Mouse (Mus musculus) spleen, postnatal 36 days (tissue): Measurements from ENCODE around the gene Zcchc4.
A peak's percentile ranks its signal among the peaks of the same experiment; 100 is the strongest.

ENCODE experiments used
- DNase-seq, 2 experiments: peaks; one replicate each; pipeline ENCODE4 v3.0.0; 2022; ENCODE audit warnings: low spot score in 2 of 2, mixed read lengths in 1 of 2

Zcchc4 gene

DNA sequence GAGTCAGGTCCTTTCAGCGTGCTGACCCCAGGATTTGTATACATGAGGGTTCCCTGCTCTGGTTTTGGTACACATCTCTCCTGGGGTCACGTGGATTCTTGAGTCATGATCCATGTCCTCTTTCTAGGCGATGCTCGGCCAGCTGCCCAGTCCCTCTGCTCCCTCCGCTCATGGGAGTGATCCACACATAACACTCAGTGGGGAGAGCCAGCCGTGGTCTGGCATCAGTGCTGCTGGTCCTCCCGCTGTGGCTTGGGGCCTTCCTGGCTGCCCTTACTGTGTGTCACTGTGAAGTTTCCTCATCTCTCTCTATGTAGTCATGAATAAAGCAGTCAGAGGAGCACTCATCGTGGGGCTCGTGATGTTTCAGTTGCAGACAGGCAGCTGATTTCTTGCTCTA is 18.9 kb downstream of the Zcchc4 start:
- DNase-seq = no peak

DNA sequence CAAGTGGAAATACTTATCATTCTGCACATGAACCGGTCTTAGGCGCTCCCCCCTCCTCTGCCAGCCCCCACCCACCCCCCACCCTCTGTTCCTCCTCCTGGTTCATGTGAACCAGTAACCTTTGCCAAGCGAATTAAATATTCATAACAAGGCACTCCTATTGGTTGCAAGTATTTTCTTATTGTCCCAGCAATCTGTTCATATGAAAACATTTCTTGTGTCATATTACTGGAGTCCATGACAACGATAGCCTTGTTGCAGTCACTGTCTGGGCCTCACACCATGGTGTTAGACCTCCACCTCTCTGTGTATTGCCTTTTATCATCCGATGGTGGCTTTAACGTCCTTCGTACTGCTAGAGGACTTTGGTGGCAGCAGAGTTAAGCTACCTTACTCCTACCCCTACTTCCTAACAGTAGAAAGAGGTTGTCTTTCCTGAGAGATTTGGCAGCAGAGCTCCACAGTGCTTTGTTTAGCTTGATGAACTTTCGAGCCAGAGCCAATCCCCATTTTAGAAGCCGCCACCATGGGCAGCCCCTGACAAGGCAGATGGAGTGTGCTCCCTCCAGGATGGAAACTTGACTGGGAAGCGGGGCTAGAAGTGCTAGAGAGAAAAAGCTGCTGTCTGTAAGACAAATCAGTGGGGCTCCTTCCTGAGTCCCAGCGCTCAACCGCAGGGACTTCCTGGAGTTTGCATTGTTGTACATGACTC is 24.2 kb downstream of the Zcchc4 start:
- DNase-seq = no peak

DNA sequence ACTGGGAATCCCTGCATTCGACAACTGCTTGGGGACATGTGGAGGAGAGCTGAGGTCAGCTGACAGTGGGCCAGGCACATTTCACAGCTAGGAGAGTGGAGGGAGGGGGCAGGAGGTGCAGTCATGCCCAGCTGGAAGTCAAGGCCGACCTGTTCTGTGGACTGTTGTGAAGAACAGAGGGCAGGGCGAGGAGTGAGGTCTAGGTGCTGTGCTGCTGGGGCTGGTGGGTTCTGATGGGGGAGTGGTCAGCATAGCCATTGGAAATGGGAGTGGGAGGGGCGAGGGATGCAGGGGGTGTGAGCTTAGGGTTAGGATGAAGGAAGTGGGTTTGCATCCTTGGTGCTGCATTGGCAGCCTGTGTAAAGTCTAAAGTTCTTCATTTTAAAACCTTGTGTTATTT is 30.6 kb downstream of the Zcchc4 start:
- no peak for DNase-seq

DNA sequence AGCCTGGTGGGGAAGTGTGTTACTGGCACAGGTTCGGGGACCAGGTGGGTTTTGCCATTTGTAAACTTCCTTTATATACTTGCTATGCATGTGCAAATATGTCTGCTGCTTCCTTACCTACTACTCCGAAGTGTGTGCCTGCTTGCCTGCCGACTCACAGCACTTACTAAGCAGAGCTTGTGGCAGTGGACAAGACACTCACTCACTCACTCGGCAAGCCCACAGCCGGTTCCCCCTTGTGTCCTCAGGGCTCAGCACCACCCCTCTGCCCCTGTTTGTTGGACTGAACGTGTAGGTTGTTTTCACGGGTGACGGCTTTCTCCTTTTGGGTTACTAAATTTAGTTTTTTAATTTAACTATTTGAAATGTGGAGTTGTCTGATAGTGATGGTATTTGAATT is 31.1 kb downstream of the Zcchc4 start:
- no peak for DNase-seq

DNA sequence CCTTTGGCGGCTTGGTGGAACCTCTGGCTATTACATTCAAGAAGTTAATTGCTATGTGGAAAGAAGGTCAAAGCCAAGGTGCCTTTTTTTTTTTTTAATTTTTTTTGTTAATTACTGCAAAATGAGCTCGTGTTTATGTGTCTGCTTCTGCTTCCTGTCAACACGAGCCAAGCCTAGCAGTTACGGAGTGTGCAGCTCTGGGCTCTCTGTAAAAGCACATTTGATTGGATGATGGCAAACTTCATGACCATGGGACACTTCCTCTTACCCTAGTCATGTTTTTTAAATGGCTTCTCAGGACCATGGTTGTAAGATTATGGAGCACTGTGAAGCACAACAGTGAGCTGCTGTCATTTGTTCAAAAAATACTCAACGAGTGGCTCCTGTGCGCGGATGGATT is 31.8 kb downstream of the Zcchc4 start:
- DNase-seq = no peak

DNA sequence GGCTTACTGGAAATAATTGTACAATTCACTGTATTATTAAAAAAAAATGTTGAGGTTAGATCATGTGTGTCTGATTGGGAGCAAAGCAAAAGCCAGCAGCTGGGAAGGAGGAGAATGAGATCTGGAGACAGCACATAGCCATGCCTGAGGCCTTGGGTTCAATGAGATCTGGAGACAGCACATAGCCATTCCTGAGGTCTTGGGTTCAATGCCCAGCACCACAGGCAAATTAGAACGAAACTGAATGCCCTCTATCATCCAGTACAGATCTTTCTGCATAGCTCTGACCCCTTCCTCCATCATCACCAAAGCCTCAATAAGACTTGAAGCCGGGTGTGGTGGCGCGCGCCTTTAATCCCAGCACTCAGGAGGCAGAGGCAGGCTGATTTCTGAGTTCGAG is 35.2 kb downstream of the Zcchc4 start:
- no peak for DNase-seq

DNA sequence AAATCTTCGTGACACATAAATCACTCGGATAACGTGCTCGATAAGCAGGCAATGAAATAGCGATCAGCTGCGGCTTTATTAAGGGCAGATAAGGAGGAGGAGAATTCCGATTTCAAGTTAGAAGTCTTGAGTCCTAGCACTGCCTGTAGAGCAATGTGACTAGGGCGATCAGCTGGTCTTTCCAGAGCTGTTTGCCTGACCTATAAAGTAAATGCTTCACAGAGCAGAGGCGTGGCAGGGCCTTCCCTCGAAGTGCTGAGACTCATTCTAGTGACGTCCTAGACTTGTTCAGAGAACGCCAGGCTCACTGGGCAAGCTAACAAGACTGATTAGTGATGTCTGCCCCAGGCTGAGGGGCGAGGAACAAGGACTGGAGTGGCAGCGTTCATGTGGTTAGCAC is 35.8 kb downstream of the Zcchc4 start:
- no peak for DNase-seq

DNA sequence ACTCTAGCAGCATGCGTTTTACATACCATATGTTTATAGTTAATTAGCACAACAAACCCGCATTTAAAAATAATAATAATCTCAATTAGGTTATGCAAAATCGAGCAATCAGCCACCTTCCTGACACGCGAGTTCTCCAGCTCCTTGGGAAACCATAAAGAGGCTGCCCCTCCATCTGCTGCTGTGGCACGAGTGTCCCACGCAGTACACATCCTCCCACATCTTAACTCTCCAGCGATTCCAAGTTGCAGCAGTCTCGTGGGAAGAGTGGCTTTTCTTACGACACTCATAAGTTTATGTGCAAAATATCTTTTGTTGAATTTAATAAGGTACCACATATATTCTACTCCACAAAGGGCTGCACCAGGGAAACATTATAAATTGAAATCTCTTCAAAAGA is 37.2 kb downstream of the Zcchc4 start:
- DNase-seq = no peak

DNA sequence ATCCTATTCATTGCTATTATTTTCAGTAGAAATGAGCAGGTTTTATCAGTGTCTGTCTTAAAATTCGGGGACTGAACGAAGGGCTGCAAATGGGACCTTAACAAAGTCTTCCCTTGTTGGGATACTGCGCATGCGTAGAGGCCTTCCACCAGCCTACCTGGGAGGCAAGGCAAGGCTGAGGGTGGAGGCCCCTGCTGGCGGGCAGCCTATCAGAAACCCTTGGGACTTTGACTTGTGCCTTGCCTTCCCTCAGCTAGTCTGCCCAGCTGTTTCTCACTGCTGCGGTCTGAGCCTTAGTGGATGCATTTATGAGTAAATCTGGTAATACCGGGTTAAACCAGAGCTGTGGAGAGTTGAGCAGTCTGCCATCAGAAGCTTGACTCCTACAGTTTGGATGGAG is 38.1 kb downstream of the Zcchc4 start:
- no peak for DNase-seq

DNA sequence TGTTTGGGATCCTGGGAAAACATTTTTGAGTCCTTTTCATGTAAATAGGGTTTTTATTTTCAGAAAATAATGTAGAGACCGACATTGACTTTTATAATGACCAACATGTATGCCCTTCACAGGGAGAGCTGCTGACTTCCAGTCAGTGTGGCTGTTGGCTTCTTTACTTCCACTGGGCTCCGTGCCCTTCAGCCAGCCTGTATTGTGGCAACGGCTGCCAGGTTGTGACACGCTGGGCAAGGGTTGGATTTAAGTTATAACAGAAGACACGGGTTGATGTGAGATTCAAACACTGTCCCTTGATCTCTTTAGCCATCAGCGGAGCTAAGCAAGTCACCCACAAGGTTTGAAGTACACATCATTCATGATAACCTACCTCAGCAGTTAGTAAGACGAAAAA is 43.5 kb downstream of the Zcchc4 start:
- no peak for DNase-seq

DNA sequence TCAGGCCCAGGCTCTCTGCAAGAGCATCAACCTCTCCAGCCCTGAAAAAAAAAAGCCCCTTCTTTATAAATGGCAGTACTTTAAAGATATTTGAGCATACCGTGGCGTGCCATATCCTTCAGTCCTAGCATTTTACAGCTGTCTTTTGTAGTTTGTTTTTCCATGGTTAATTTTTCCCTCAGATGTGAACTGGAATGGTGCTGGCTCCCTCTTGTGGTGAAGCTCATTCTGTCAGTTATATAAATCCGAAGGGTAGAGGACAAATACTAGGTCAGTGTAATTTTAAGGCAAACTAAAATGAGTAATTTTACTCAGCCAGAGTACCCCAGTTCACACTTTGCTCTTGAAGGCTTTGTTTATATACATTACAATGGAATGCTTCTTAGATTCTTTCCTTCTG is 46.5 kb downstream of the Zcchc4 start:
- peak in 1 of 2 experiments; percentile 7 for DNase-seq

DNA sequence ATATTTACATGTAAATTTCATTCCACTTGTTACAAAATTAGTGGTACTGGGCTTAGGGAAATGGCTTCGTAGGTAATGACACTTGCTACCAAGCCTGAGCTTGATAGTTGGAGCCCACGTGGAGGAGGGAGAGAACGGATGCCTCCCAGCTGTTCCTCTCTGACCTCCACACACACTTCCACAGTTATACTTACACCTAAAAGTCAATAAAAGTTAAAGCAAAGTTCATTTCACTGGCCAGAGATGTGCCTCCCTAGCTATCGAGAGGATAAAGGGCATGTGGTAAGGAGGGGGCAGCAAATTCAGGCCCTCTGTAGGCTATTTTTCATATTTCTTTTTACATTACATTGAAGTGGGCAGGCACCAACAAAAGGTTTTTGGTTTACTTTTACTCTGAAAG is 52.7 kb downstream of the Zcchc4 start:
- DNase-seq = no peak

DNA sequence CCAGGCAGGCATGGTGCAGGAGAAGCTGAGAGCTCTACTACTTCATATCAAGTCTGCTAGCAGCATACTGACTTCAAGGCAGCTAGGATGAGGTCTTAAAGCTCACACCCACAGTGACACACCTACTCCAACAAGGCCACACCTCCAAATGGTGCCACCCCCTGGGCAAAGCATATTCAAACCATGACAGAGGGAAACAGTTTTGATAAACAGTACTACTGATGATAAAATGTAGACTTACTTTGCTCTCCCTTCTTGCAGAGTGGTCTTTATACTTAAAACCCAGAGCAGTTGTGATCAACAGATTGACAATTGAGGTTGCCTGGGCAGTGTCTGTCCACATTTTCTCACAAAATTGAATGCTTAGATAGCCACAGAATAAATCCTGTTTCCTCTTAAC is 57.8 kb downstream of the Zcchc4 start:
- DNase-seq = peak; percentile 41 to 66

DNA sequence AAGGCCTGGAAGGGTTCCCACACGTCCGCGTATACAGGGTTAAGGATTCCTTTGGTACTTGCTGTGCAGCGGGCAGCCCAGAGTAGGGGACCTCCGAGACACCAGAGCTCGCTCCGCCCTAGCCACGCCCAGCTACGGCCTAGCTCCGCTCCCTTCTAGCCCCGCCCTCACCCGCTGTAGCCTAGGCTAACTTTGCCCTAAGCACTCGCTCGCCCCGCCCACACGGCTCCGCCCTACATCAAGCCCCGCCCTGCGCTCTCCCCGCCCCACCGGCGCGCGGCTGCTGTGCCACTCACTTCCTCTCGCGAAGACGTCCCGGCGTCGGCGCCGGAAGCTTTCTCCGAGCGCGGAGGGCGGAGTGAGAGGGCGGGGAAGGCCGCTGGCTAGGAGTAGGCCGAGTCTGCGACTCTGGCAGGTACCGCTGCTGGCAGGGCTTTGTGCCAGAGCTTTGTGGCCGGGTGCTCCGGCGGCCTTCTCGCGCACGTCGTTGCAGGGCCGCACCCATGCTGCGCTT is 58.6 kb downstream of the Zcchc4 start, which contains the start of gene Anapc4:
Gene Anapc4 (plus strand): TSS at position 252 of the 514 bp plus-strand sequence.
- peak; percentile 100 for DNase-seq

DNA sequence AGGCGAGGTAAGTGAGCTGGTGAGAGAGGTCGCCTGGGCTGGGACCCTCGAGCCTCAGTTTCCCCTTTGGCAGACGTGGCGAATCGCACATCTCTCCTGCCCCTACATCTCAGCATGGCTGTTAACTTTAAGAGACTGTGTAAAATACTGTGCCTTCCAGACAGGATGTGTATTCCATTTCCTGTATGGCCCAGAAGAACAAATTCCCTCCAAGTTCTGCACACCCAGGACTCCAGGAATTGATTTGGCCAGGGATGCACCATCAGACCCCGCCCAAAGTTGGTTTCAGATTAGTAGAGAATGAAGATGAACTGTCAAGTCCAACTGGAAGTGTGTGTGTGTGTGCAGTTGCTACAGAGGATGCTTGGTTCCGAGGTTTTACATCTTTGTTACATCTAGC is 59.2 kb downstream of the Zcchc4 start:
- no peak for DNase-seq

DNA sequence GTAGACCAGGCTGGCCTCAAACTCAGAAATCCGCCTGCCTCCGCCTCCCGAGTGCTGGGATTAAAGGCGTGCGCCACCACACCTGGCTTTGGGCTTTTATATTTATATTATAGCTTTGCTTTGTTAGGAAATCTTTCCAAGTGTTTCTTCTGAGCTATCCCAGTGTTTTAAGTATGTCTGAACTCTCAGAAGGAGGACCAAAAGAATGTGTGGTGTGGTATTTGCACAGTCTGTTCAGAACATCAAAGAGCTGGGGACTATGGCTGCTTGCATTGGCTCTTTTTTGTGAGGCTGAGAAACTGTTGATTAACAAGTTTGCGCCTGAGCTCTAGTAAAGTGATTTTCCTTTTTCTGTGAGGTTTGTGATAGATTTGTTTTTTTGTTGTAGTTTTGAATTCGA is 69.1 kb downstream of the Zcchc4 start:
- DNase-seq = no peak

DNA sequence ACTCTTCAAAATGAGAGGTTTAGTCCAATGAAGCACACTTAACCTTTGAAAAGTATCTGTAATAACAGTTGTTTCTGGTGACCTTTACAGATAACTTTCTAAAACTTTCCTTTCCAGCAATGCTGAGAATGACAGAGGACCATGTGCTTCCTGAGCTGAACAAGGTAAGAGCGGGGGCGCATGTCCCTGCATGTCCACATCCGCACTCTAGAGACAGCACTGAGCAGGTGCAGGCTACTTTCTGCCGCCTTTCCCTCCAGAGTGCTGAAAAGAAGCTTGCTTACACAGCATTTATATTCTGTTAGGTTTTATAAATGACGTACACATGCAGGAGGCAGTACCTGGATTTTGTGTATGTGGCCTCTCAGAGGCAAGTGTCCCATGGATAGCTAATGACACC is 80.5 kb downstream of the Zcchc4 start:
- DNase-seq = no peak

DNA sequence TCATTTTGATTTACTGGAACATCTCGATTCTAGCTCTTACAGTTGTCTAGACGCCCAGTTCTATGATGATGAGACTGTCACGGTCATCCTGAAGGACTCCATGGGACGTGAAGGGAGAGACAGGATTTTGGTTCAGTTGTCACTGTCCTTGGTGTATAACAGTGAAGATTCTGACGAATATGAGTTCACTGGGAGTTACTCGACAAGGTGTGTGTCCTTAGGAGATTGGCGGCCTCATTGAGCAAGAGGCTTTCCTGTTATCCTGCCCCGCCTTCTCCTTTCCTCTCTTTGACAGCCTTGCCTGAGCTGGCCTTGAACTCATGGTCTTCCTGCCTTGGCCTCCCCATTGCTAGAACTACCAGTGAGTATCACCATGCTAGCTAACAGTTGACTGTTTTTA is 89.2 kb downstream of the Zcchc4 start:
- no peak for DNase-seq

DNA sequence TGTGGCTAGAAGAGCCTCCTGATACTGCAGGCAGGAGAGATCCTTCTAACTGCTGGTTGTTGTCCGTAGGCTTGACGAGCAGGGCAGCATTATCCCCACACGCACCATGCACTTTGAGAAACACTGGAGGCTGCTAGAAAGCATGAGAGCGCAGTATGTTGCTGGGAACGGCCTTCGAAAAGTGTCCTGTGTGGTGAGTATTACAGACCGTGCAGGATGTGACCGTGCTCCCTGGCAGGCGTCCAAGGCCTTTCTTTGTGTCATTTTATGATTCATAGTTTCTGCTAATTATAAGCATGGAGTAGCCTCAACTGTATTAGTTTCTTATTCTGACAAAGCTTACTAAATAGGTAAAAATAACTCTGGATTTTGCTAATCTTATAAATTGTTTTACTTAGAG is 90.6 kb downstream of the Zcchc4 start:
- DNase-seq = peak in 1 of 2 experiments; percentile 24

DNA sequence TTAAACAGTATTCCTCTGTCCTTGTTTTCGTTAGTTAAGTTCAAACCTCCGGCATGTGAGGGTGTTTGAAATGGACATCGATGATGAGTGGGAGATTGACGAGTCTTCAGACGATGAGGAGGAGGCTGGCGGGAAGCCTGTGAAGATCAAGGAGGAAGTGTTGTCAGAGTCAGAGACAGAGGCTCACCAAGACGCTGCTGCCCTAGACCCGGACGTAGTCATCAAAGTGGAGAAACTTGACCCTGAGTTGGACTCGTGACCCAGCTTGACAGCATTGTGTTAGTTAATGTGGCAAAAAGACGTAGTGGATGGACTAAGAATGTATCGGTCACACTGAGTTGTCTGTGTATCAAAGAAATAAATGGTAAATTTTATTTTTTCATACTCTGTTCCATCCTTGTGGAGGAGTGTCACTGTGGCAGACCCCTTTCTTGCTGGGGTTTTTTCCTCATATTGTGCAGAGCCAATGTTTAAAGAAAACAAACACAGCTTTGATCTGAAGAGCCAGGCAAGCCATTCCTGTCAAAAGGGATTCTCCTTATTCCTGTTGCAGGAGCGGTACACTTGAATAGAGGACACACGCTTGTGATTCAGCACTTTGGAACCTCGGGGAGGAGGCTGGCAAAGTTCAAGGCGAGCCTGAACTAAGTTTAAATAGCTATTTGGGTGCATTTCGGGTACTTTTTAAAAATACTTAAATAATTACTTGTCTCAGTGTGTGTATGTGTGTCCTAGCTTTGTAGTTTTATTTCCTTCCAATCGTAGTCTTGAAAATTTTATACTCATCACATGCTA is 91.3 kb downstream of the Zcchc4 start:
- DNase-seq = no peak

DNA sequence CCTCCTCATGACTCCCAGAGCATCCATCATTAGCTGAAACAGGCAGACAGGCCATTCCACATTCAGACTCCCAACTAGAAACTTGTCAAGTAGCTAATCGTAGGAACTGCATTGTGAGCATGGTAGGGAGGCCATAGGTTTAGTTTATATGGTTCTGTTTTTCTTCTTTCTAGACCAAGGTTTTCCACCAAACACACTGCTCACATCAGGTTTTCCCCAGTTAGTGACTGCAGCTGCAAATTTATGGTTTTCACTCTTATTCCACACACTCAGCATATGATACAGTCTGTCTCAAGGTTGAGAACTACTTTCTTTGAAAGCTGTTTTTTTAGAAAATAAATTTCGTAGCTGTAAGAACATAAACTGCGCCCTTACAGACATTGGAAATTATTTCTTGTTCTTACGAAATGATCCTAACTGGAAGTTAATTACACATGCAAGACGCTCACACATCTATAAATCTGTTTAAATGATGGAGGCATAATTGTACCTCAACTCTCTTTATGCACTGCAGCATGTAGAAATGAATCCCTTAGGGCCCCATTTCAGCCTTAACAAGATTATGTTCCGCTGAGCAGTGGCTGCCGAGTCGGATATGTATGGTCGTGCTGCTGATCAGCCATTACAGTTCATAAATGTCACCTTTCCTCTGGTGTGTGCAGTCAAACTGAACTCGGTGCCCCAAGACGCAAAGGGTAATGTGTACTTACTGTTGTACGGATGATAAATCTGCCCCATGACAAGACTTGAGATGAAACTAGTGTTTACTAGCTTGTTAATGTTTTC is 93.9 kb downstream of the Zcchc4 start:
- DNase-seq = no peak

DNA sequence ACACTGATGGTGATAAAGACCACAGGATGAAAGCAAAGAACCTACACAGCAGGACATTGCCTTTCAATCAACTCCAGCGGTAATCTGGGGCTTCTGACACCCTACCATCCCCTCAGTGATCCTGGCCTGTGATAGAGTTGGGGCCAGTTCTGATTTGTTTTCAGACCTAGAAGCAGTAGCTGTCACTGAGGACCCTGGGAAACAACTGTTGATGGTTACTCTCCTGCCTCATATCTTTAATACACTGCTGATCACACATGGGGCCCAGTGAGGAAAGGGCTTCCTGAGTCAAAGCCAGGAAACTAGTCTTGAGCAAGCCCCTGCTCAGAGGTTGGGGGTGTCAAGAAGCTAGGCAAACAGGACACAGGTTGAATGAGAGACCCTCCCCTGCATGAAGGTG is 96.3 kb downstream of the Zcchc4 start:
- DNase-seq = no peak
